Mouse (Mus musculus): ENCODE measurements around the gene Cd300lf.

The Cd300lf gene

GRCm38 (mm10) chr11:115075859-115076258 is 57.9 kb downstream of the Cd300lf start:
- no peak for DNase-seq (ENCODE audit: low spot score)

- no peak for DNase-seq (ENCODE audit: low spot score)
Measured at GRCm38 (mm10) chr11:115075407-115075806, 58.4 kb downstream of the Cd300lf start.

GRCm38 (mm10) chr11:115073002-115073401 is 60.8 kb downstream of the Cd300lf start:
- DNase-seq (ENCODE audit: low spot score): no peak

GRCm38 (mm10) chr11:115071631-115072294 is 62.0 kb downstream of the Cd300lf start:
- DNase-seq (ENCODE audit: low spot score): no peak

- DNase-seq (ENCODE audit: low spot score): no peak
Measured at GRCm38 (mm10) chr11:115071015-115071551, 62.7 kb downstream of the Cd300lf start.

- DNase-seq (ENCODE audit: low spot score): no peak
Measured at GRCm38 (mm10) chr11:115066768-115067167, 67.0 kb downstream of the Cd300lf start.

Data from spleen, adult 12 weeks (tissue).